In the genomic region with DNA sequence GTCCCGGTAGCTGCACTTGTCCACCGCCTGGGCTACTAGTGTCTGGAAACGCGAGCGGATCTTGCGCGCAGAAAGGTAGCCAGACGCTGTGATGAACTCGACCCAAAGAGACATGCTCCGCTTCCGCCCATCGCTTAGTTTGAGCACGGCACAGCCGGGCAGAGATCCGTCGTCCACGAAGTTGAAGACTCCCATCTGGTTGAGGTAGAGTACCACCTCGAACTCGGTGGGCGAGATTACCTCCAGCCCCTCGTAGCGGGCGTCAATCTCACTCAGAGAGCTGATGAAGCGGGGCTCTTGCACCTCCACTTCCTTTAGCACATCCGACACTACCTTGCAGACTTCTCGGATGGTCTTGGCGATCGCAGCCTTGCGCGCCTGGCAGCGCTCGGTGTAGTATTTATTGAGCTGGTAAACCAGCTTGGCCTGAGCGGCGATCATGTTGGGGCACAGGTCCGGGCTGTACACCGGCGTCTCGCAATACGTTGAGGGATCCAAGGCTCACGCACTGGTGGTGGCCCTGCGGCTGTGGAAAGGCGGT, we compare ENCODE assay signal across 9 mouse cellular contexts. TPM values are rescaled to one million over a fixed set of nuclear protein-coding genes. Genes with fewer than 3 reads are reported as not detected.
DNase-seq lines count a peak whose midpoint lies in the region; ATAC-seq and TF ChIP-seq lines count a peak whose summit lies in the region.
"Had no signal": no experiment of that assay in that cellular context is flagged by ENCODE, and none has a peak within 500 bp of the region (broad histone marks: within the 10 kb centered on the region; RNA-seq: fewer than 3 reads in every experiment).

No protein-coding gene starts in this region.

- WGBS in heart, embryonic 11.5 days (ENCODE audit: insufficient replicate concordance) = under 1% methylated on average over 42 of the region's 42 CpGs
- under 1% methylated on average over 42 of the region's 42 CpGs for WGBS in embryonic facial prominence, embryonic 13.5 days
- 7% methylated on average over 42 of the region's 42 CpGs for WGBS in hindbrain, postnatal 0 days
- under 1% methylated on average over 42 of the region's 42 CpGs for WGBS in midbrain, embryonic 13.5 days

- in situ Hi-C loops in ES-E14 (cut with MboI; ENCODE audit: low sequenced_read_pairs in 2 of 2, unreplicated experiment in 2 of 2) = no loop called here

- peak overlapping the region; percentile 90 for H3K4me2 ChIP-seq in heart, embryonic 11.5 days
- H3K4me2 ChIP-seq in embryonic facial prominence, embryonic 13.5 days = peak overlapping the region; percentile 71
- peak overlapping the region; percentile 62 for H3K4me2 ChIP-seq in hindbrain, postnatal 0 days (ENCODE audit: low read depth, low read length)
- peak overlapping the region; percentile 74 for H3K4me2 ChIP-seq in midbrain, embryonic 13.5 days (replicated peaks)

- H3K36me3 ChIP-seq in heart, embryonic 11.5 days (ENCODE audit: control insufficient read depth, insufficient read depth, low read length) = no peaks in the 10 kb centered on the region
- H3K36me3 ChIP-seq in ES-E14 (ENCODE audit: control insufficient read depth, insufficient read depth, low read length, poor library complexity, severe bottlenecking) = no peaks in the 10 kb centered on the region
- H3K36me3 ChIP-seq in embryonic facial prominence, embryonic 13.5 days = no peaks in the 10 kb centered on the region
- no peaks in the 10 kb centered on the region for H3K36me3 ChIP-seq in hindbrain, postnatal 0 days (ENCODE audit: insufficient read depth, low read length)
- no peaks in the 10 kb centered on the region for H3K36me3 ChIP-seq in midbrain, embryonic 13.5 days

- peaks cover 11% of the 10 kb centered on the region for H3K27me3 ChIP-seq in heart, embryonic 11.5 days (ENCODE audit: control insufficient read depth, insufficient read depth, low read length)
- H3K27me3 ChIP-seq in embryonic facial prominence, embryonic 13.5 days = peaks cover 31% of the 10 kb centered on the region
- peaks cover 5% of the 10 kb centered on the region; the same call in 1 of the 2 replicates for H3K27me3 ChIP-seq in hindbrain, postnatal 0 days (ENCODE audit: insufficient read depth, low read length)
- H3K27me3 ChIP-seq in midbrain, embryonic 13.5 days = peaks cover 32% of the 10 kb centered on the region

- no peak for DNase-seq in heart, adult 9 months (ENCODE audit: low spot score in 2 of 2)
- no peak for DNase-seq in ES-E14 (ENCODE audit: low read depth, low spot score)
- no peak for DNase-seq in hindbrain, postnatal 0 days (ENCODE audit: low spot score)
- no peak for DNase-seq in embryo, embryonic 11 days
- no peak for DNase-seq in frontal cortex, postnatal 25 days (ENCODE audit: low spot score in 2 of 2)

- peak overlapping the region; percentile 81 for H3K9ac ChIP-seq in heart, embryonic 11.5 days (ENCODE audit: low read depth, low read length)
- H3K9ac ChIP-seq in ES-E14 (ENCODE audit: insufficient read depth, low read depth, low read length, poor library complexity, severe bottlenecking) = peak overlapping the region; percentile 56
- H3K9ac ChIP-seq in embryonic facial prominence, embryonic 13.5 days = peak overlapping the region; percentile 98
- H3K9ac ChIP-seq in hindbrain, postnatal 0 days (replicated peaks; ENCODE audit: low read length) = peak overlapping the region; percentile 59
- H3K9ac ChIP-seq in midbrain, embryonic 13.5 days (replicated peaks) = peak overlapping the region; percentile 96

- peaks cover 8% of the 10 kb centered on the region for H3K4me1 ChIP-seq in heart, embryonic 11.5 days (ENCODE audit: control insufficient read depth, insufficient read depth, low read length)
- 0 out of 4 replicates have a peak, but pooled peaks cover 2% of the 10 kb centered on the region in 2 experiments for H3K4me1 ChIP-seq in ES-E14 (ENCODE audit: control insufficient read depth in 2 of 2, insufficient read depth in 2 of 2, low read length in 2 of 2, poor library complexity in 1 of 2)
- peaks cover 10% of the 10 kb centered on the region; the same call in 1 of the 2 replicates for H3K4me1 ChIP-seq in embryonic facial prominence, embryonic 13.5 days
- H3K4me1 ChIP-seq in hindbrain, postnatal 0 days (ENCODE audit: insufficient read depth, low read length) = 0 out of 2 replicates have a peak, but pooled peaks cover 3% of the 10 kb centered on the region
- H3K4me1 ChIP-seq in midbrain, embryonic 13.5 days (replicated peaks) = peaks cover 40% of the 10 kb centered on the region

- H3K27ac ChIP-seq in heart, embryonic 11.5 days (ENCODE audit: low read depth, low read length) = peak overlapping the region; percentile 70
- no peak overlapping the region for H3K27ac ChIP-seq in ES-E14 (ENCODE audit: insufficient read depth, low read depth, low read length, poor library complexity, severe bottlenecking)
- peak overlapping the region; percentile 99 for H3K27ac ChIP-seq in embryonic facial prominence, embryonic 13.5 days
- H3K27ac ChIP-seq in hindbrain, postnatal 0 days = peak overlapping the region; percentile 82
- H3K27ac ChIP-seq in midbrain, embryonic 13.5 days = peak overlapping the region; percentile 96

- peak overlapping the region; percentile 64 for H3K4me3 ChIP-seq in heart, embryonic 11.5 days (ENCODE audit: low read depth, low read length)
- peak overlapping the region; percentile 54 to 63 for H3K4me3 ChIP-seq in ES-E14 (ENCODE audit: insufficient read depth in 1 of 2, low read depth in 1 of 2, low read length in 2 of 2, poor library complexity in 1 of 2, severe bottlenecking in 1 of 2)
- peak overlapping the region; percentile 72 for H3K4me3 ChIP-seq in embryonic facial prominence, embryonic 13.5 days
- peak overlapping the region; percentile 49 for H3K4me3 ChIP-seq in hindbrain, postnatal 0 days (ENCODE audit: low read length)
- peak overlapping the region; percentile 75 for H3K4me3 ChIP-seq in midbrain, embryonic 13.5 days (replicated peaks)
- H3K4me3 ChIP-seq: myocyte had no signal

- ATAC-seq in heart, embryonic 11.5 days (replicated peaks; ENCODE audit: insufficient number of reproducible peaks, low FRiP score, low TSS enrichment) = 0 out of 2 replicates have a peak, but pooled peaks have one; percentile 2
- no peak for ATAC-seq in embryonic facial prominence, embryonic 13.5 days (ENCODE audit: insufficient number of reproducible peaks, insufficient read depth, low FRiP score, low TSS enrichment, low read depth)
- peak; percentile 9; the same call in 1 of the 2 replicates for ATAC-seq in hindbrain, postnatal 0 days
- no peak for ATAC-seq in midbrain, embryonic 13.5 days

- no peaks in the 10 kb centered on the region for H3K9me3 ChIP-seq in heart, embryonic 11.5 days (replicated peaks; ENCODE audit: control insufficient read depth, low read length)
- no peaks in the 10 kb centered on the region for H3K9me3 ChIP-seq in ES-E14 (ENCODE audit: control insufficient read depth, insufficient read depth, low read depth, low read length)
- H3K9me3 ChIP-seq in embryonic facial prominence, embryonic 13.5 days = no peaks in the 10 kb centered on the region
- no peaks in the 10 kb centered on the region for H3K9me3 ChIP-seq in hindbrain, postnatal 0 days (ENCODE audit: low read length)
- H3K9me3 ChIP-seq in midbrain, embryonic 13.5 days = no peaks in the 10 kb centered on the region

- no peak for TF ChIP-seq CTCF in hindbrain, postnatal 0 days (IDR thresholded peaks at IDR 0.05; ENCODE audit: low read depth)

TF ChIP-seq in ES-E14, 5 proteins besides CTCF, POLR2A, EP300 and RAD21:
- TF ChIP-seq ZNF384 (IDR thresholded peaks at IDR 0.05; ENCODE audit: low read depth, low read length) (no peak), CHD2 (IDR thresholded peaks at IDR 0.05; ENCODE audit: low read depth, low read length) (no peak), ZC3H11A (IDR thresholded peaks at IDR 0.05; ENCODE audit: borderline replicate concordance, low read depth, low read length) (no peak), HCFC1 (IDR thresholded peaks at IDR 0.05; ENCODE audit: borderline replicate concordance, insufficient read depth, low read length) (no peak), MAFK (IDR thresholded peaks at IDR 0.05; ENCODE audit: insufficient read depth, low read depth, low read length) (no peak)

RNA-seq across cellular contexts. Expression of a gene that starts 1.1 kb away (rescaled TPM):
- 12.7 and 13.6 TPM in 2 replicates for polyA plus RNA-seq in heart, embryonic 11.5 days (2014; fragmentation: Nextera tagmentation; extraction: Ambion mirVana)
- total RNA-seq in ES-E14 (2012; rRNA removed) = 0.21 and 0.22 TPM in 2 replicates
- polyA plus RNA-seq in embryonic facial prominence, embryonic 13.5 days (2015; fragmentation: Nextera tagmentation; extraction: Ambion mirVana) = 171 and 186 TPM in 2 replicates
- 92.9 and 93.4 TPM in 2 replicates for total RNA-seq in hindbrain, postnatal 0 days (2014; rRNA removed)
- 98.1 and 112 TPM in 2 replicates for polyA plus RNA-seq in hindbrain, postnatal 0 days (2015; fragmentation: Nextera tagmentation; extraction: Ambion mirVana)
- 89.1 and 122 TPM in 2 replicates for polyA plus RNA-seq in midbrain, embryonic 13.5 days (2015; fragmentation: Nextera tagmentation; extraction: Ambion mirVana)
- polyA plus RNA-seq: myocyte had no signal

Comparison
In these comparisons a context has a peak if more than half of its experiments do, and no peak if none do; other contexts are left out.
1. ATAC-seq: peak in heart, embryonic 11.5 days (single experiment) and hindbrain, postnatal 0 days (single experiment); none in embryonic facial prominence, embryonic 13.5 days (single experiment) and midbrain, embryonic 13.5 days (single experiment).
2. Peak in every context shown above with its lines, with median percentiles within 50 percentile points of each other: H3K4me2 ChIP-seq, H3K4me3 ChIP-seq and H3K9ac ChIP-seq.